Mouse (Mus musculus): ENCODE results near the gene Atad5.
"Not testable (repeated sequence)": the region's sequence is repeated elsewhere in the genome, so short reads cannot be mapped to it uniquely, and the experiment has no call there.

The Atad5 gene

GRCm38 (mm10) chr11:80088917-80089816 is at the start of gene Atad5:
TSS of gene Atad5 (plus strand) at chr11:80089400.
- DNase-seq (ENCODE audit: low spot score in 2 of 2): peak; percentile 92 to 95

- peak in 1 of 2 experiments; percentile 22 for DNase-seq (ENCODE audit: low spot score in 2 of 2)
These were observed 46.4 kb upstream of the Atad5 start for GRCm38 (mm10) chr11:80042615-80043418.

- DNase-seq (ENCODE audit: low spot score in 2 of 2): no peak
These were observed 45.8 kb upstream of the Atad5 start for GRCm38 (mm10) chr11:80043419-80043817.

- no peak for DNase-seq (ENCODE audit: low spot score in 2 of 2)
These were observed 42.3 kb upstream of the Atad5 start for GRCm38 (mm10) chr11:80046856-80047255.

- DNase-seq (ENCODE audit: low spot score in 2 of 2): no peak
These were observed 39.1 kb upstream of the Atad5 start for GRCm38 (mm10) chr11:80050088-80050487.

GRCm38 (mm10) chr11:80052456-80052855 is 36.7 kb upstream of the Atad5 start:
- DNase-seq (ENCODE audit: low spot score in 2 of 2): no peak

- no peak for DNase-seq (ENCODE audit: low spot score in 2 of 2)
These were observed 36.0 kb upstream of the Atad5 start for GRCm38 (mm10) chr11:80053171-80053570.

- no peak for DNase-seq (ENCODE audit: low spot score in 2 of 2)
These were observed 34.5 kb upstream of the Atad5 start for GRCm38 (mm10) chr11:80054659-80055058.

GRCm38 (mm10) chr11:80056141-80056540 is 33.1 kb upstream of the Atad5 start:
- DNase-seq (ENCODE audit: low spot score in 2 of 2): no peak

GRCm38 (mm10) chr11:80062159-80062558 is 27.0 kb upstream of the Atad5 start:
- DNase-seq (ENCODE audit: low spot score in 2 of 2): no peak

- not testable (repeated sequence) for DNase-seq (ENCODE audit: low spot score in 2 of 2)
These were observed 22.8 kb upstream of the Atad5 start for GRCm38 (mm10) chr11:80066373-80066772.

GRCm38 (mm10) chr11:80067558-80067957 is 21.6 kb upstream of the Atad5 start:
- no peak for DNase-seq (ENCODE audit: low spot score in 2 of 2)

- no peak for DNase-seq (ENCODE audit: low spot score in 2 of 2)
These were observed 19.4 kb upstream of the Atad5 start for GRCm38 (mm10) chr11:80069815-80070214.

GRCm38 (mm10) chr11:80071039-80071438 is 18.2 kb upstream of the Atad5 start:
- DNase-seq (ENCODE audit: low spot score in 2 of 2): no peak

- no peak for DNase-seq (ENCODE audit: low spot score in 2 of 2)
These were observed 16.8 kb upstream of the Atad5 start for GRCm38 (mm10) chr11:80072365-80072764.

GRCm38 (mm10) chr11:80075608-80076277 is 13.5 kb upstream of the Atad5 start:
- DNase-seq (ENCODE audit: low spot score in 2 of 2): no peak

- DNase-seq (ENCODE audit: low spot score in 2 of 2): no peak
These were observed 11.2 kb upstream of the Atad5 start for GRCm38 (mm10) chr11:80077784-80078545.

- DNase-seq (ENCODE audit: low spot score in 2 of 2): no peak
These were observed 10.4 kb upstream of the Atad5 start for GRCm38 (mm10) chr11:80078831-80079230.

- no peak for DNase-seq (ENCODE audit: low spot score in 2 of 2)
These were observed 9.4 kb upstream of the Atad5 start for GRCm38 (mm10) chr11:80079751-80080150.

- no peak for DNase-seq (ENCODE audit: low spot score in 2 of 2)
These were observed 8.8 kb upstream of the Atad5 start for GRCm38 (mm10) chr11:80080381-80080825.
